Mouse (Mus musculus): Measurements from ENCODE around the gene Zfp113.

DNA sequence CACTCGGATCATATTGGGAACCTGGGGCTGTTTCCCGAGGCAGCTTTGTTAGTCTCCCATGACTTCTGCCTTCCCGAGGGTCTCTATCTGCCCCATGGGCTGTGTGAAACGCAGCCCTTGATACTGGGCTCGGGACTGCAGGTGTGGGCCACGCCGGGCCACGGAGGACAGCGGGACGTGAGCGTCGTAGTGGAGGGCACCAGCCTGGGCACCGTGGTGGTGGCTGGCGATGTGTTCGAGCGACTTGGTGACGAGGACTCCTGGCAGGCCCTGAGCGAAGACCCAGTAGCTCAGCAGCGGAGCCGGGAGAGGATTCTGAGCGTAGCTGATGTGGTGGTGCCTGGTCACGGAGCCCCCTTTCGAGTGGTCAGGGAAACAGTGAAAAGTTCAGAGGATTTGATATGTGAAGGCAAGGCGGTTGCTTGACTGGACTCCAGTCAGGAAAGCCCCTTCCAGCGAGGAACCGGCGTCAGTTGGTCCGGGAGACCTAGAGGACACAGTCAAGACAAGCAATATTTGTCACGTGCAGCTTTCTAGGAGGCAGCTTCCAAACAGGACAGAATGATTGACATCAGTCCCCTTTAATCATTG lies 39.3 kb upstream of the Zfp113 start:
- TF ChIP-seq MAX (IDR thresholded peaks at IDR 0.05; ENCODE audit: low read depth): no peak
- TF ChIP-seq POLR2A (IDR thresholded peaks at IDR 0.05; ENCODE audit: insufficient read length, low read depth): no peak
